Mouse (Mus musculus) spleen, adult 2 months (tissue): ENCODE measurements around the gene Nsf.

Experiments used
- CTCF ChIP-seq: fragments of 200-500 bp; IDR thresholded peaks from 2 replicates; pipeline ENCODE4 v1.5.1; 2011; ENCODE audit warnings: mild to moderate bottlenecking, inconsistent platforms; ENCODE audit not compliant: insufficient read depth, insufficient read length, insufficient replicate concordance; ENCODE audit errors: extremely low read depth
- POLR2A ChIP-seq: fragments of 200-500 bp; IDR thresholded peaks from 2 replicates; pipeline ENCODE4 v1.6.1; 2011; ENCODE audit warnings: low read depth, low read length, inconsistent platforms

GRCm38 (mm10) chr11:104002191-104002590 lies 48.3 kb upstream of the Nsf start:
- TF ChIP-seq CTCF (no peak), POLR2A (no peak)
